Mouse (Mus musculus) retina, postnatal 7 days (tissue): ENCODE data around the gene Olfr73.
"Not testable (repeated sequence)": the region's sequence is repeated elsewhere in the genome, so short reads cannot be mapped to it uniquely, and the experiment has no call there.

ENCODE experiments used
- DNase-seq: peaks from one replicate; pipeline ENCODE4 v3.0.0-alpha.2; 2012; ENCODE audit warnings: low read depth, low spot score

Gene Olfr73

GRCm38 (mm10) chr2:88037599-88037998 lies at the start of gene Olfr73:
Olfr73 (minus strand) TSS chr2:88037699.
- no peak for DNase-seq

- DNase-seq, result no peak
Observed at GRCm38 (mm10) chr2:88071730-88072129, 34.2 kb upstream of the Olfr73 start, which contains the start of gene Olfr1163. Olfr1163 (minus strand) TSS chr2:88071830.

- DNase-seq, result no peak
Observed at GRCm38 (mm10) chr2:88063587-88063986, 26.1 kb upstream of the Olfr73 start.

- no peak for DNase-seq
Observed at GRCm38 (mm10) chr2:88051029-88051428, 13.5 kb upstream of the Olfr73 start, which contains the start of gene Olfr1162. Olfr1162 (minus strand) TSS chr2:88051129.

GRCm38 (mm10) chr2:88022474-88022873 lies 15.0 kb downstream of the Olfr73 start, which contains the start of gene Olfr1161:
Olfr1161 (plus strand) TSS chr2:88022774.
- DNase-seq, result not testable (repeated sequence)

GRCm38 (mm10) chr2:88007515-88008318 lies 29.8 kb downstream of the Olfr73 start, which contains the start of gene Olfr1160:
Olfr1160 (minus strand) TSS chr2:88008268.
- DNase-seq, result no peak

GRCm38 (mm10) chr2:87989813-87990212 lies 47.7 kb downstream of the Olfr73 start, which contains the start of gene Olfr1158:
Olfr1158 (plus strand) TSS chr2:87990113.
- DNase-seq, result no peak
